Mouse (Mus musculus): ENCODE data around the gene Emx2.

DNA sequence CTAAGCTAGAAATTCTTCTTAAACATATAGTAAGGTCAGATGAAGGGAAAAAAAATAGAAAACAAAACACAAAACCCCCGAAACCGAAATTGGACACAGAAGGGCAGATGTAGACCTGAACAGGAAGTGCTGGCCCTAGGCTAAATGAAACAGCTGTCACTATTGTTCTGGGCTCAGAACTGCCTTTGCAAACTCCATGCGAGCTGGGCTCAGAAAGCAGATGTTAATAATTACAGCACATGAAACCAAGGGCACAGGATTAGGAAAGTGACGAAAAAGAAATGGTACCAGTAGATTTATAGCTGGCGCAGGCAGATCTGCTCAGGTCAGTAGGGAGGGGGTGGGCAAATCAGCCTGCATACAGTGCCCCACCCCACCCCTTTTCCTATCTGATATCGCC is 34.5 kb upstream of the Emx2 start:
- TF ChIP-seq CTCF (IDR thresholded peaks at IDR 0.05; ENCODE audit: extremely low read depth, insufficient read depth, insufficient read length, insufficient replicate concordance) (no peak), POLR2A (IDR thresholded peaks at IDR 0.05; ENCODE audit: low read depth, low read length) (no peak)
